Mouse (Mus musculus) spleen, adult 12 weeks (tissue): ENCODE data around the gene Itga8.

Experiments
- DNase-seq: peaks from one replicate; pipeline ENCODE4 v3.0.0; 2022; ENCODE audit warnings: low spot score

Itga8 gene

DNA sequence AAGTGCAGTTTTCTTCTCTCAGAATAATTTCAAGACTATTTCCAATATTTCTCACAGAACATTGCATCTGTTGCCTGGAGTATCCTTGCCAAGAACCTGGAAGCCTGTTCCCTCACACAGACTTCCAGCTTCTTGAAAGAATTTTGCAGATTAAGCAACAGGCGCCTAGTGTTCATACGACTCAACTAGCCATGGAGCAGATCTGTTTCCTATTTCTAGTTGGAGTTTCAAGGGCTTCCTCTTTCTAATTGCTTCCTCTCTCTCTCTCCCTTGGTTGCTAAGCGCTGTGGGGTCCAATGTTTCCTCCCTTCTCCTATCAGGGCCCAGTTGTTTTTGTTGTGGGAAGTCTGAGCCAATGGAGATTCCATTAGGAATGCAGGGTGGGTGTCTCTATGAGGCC lies 7.7 kb downstream of the Itga8 start:
- no peak for DNase-seq

- no peak for DNase-seq
These were observed 8.3 kb downstream of the Itga8 start for GRCm38 (mm10) chr2:12293458-12293857.

DNA sequence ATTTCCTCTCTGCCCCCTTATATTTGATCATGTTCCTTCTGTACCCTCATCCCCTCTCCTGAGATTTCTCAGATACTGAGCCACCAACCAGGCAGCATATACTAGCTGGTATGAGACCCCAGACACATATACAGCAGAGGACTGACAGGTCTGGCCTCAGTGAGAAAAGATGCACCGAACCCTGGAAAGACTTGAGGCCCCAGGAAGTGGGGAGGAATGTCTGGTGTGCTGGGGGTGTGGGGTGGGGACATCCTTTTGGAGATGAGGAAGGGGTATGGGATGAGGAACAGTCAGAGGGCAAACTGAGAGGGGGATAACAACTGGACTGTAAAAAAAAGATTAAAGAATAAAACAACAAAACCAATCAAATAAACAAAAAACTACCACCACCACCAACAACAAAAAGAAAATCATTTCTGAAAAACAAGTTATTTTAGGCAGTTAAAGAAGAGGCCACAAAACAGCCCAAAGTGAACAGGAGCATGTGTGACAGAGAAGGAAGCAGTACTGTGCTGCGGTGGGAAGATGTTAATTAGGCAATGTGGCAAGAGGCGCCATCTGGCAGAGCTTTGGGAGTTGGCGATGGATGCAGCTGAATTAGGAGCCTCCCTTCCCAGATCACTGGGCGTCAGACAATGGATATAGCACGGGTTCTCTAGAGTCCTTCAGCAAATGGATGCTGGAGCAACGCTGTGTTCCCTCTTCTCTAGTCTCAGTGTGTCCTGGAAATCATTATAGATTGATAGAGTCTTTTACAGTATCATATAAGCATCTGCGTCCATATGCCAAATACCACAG lies 9.5 kb downstream of the Itga8 start:
- DNase-seq = no peak

DNA sequence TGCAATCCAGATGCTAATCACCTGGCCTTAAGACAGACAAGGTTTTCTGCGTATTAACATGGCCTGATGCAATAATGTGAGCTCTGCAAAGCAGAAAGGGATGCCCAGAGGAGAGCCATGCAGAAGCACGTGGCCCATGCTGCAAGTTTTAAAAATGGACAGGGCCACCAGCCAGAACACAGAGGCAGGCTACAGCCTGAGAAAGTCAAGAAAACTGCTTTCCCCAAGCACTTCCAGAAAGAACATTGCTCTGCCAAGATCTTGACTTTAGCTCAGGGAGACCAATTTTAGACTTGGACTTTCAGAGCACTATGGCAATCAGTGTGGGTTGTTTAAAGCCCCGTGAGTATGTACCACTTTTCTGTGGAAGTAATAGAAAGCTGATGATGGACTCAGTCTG lies 11.5 kb downstream of the Itga8 start:
- no peak for DNase-seq

DNA sequence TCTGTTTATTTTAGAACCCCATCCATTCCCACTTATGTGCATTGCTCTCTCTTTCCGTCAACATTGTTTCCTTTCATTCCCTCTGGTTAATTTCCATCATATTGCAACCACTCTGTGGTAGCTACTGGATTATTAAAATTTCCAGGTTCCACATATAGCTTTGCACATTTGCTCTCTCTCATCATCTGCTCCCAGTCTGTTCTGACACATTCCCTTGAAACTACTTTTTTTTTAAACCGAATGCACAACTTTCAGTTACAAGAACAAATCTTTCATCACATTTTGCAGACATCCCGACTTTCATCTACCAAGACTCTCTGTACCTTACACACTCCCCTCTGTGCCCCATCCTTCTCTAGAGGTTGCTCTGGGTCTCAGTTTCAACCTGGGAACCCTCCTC lies 13.9 kb downstream of the Itga8 start:
- no peak for DNase-seq

DNA sequence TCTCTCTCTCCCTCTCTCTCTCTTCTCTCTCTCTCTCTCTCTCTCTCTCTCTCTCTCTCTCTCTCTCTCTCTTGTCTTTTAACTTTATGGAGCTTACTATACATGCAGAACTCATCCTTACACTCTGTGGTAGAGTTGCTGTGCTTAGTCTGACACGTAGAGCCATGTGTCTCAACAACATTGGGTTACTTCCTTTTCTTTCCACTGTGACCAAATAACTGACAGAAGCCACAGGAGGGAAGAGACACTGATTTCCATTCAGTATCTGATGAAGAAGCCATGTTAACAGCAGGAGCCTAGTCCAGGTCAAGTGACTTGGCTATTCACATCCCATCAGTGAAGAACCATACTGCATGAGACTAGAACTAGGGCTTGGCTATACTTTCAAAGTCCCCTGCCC lies 21.1 kb downstream of the Itga8 start:
- DNase-seq = no peak

DNA sequence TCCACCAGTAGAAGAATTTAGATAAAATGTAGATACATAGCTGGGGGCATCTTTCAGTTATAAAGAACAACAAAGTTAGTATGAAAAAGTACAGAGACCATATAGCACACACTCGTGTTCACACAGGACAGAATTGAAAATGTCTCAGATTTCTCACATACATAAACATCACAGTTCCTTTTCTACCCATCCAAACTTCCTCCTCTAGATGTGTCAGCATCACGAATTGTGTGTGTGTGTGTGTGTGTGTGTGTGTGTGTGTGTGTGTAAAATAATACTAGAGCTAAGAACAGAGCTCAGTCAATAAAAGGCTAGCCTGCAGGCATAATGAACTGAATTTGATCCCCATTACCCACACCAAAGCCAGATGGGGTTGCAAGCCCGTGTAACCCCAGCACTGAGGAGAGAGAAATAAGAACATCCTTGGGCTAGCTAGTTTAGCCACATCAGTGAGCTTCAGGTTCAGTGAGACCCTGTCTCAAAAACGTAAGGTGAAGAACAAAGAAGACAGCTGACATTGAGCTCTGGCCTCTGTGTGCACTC lies 22.6 kb downstream of the Itga8 start:
- DNase-seq = no peak

DNA sequence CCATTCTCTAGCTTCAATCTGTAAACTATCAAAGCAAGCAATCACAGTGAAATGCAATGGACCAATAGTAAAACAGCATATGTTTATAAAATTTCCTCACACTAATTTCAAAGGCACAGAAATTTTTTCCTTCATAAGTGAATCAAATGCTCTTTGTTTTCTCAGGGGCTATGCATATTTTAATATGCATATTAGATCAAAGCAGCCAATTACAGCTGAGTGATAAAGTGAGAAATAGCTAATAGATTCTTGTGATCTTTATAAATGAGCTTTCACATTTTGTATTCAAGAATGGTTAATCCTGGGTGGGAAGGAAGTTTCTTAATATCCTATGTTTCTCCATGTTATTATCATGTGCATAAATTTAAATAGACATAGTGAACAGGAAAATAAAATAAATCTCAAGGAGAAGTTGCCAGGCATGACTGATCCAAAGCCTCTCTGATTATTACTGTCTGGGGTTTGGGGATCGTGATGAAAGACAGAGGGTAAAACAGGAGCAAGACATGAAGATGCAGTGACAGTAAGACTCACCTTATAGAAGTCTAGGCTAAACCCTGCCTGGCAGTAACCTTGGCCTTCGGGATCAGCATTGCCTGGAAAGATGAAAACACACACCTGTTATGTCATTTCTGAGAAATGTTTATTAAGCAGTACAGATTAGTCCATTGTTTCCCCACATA lies 44.9 kb downstream of the Itga8 start:
- no peak for DNase-seq

- no peak for DNase-seq
These were observed 45.8 kb downstream of the Itga8 start for GRCm38 (mm10) chr2:12255901-12256300.

- no peak for DNase-seq
These were observed 66.4 kb downstream of the Itga8 start for GRCm38 (mm10) chr2:12235345-12235744.

GRCm38 (mm10) chr2:12229721-12230120 lies 72.0 kb downstream of the Itga8 start:
- DNase-seq = no peak

DNA sequence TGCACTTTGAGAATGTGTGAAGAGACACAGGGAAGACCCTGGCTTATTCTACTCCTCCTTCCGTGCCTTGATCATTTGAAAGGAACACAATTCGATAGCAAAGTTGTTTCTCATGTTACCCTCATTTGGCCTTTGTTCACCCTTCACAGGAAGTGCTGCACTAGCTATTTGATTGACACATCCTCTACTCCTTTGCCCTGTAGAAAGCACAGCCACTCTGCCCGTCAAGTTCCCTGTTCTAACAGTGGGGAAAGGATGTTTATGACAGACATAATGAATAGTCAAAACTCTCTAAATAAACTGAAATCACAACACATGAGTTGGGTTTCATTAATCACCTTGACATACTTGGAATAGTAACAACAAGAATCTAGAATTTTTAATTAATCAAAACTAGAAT lies 73.4 kb downstream of the Itga8 start:
- DNase-seq = no peak

DNA sequence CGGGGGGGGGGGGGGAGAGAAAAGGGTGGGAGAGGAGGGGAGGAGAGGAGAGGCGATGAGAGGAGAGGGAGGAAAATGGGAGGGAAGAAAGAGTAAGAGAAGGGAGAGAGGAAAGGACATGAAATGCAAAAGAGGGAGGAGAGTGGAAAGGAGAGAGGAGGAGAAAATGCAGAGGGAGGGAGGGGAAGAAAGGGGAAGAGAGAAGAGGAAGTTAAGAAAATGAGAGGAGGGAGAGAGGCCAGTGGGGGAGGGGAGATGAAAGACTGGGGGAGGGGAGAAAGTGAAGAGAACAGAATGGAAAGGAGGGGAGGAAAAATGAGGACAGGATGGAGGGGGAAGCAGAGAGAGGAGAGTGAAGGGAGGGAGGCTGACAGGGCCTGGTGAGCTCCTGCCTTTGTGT lies 74.5 kb downstream of the Itga8 start:
- DNase-seq = no peak

DNA sequence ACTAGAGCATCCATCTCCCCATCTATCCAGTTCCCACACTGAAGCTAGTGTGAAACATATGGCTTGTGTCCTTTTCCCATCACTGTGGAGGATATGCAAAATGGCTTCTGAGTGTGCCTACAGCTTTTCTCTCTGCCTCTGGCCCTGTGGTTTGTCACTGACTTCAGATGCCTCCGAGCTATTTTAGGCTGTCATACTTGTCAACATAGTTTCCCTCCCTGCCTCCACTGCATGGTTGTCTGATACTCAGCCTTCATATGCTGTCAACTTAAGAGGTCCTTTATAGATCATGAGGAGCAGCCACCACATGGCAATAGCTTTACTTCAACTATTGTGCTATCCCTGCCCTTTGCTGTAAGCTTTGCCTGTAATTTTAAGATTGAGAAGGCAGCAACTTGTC lies 75.4 kb downstream of the Itga8 start:
- no peak for DNase-seq

GRCm38 (mm10) chr2:12221671-12222070 lies 80.1 kb downstream of the Itga8 start:
- DNase-seq = no peak

GRCm38 (mm10) chr2:12213464-12213790 lies 88.3 kb downstream of the Itga8 start:
- DNase-seq = no peak

GRCm38 (mm10) chr2:12212662-12213463 lies 88.9 kb downstream of the Itga8 start:
- DNase-seq = no peak

GRCm38 (mm10) chr2:12208142-12208541 lies 93.6 kb downstream of the Itga8 start:
- DNase-seq = no peak

DNA sequence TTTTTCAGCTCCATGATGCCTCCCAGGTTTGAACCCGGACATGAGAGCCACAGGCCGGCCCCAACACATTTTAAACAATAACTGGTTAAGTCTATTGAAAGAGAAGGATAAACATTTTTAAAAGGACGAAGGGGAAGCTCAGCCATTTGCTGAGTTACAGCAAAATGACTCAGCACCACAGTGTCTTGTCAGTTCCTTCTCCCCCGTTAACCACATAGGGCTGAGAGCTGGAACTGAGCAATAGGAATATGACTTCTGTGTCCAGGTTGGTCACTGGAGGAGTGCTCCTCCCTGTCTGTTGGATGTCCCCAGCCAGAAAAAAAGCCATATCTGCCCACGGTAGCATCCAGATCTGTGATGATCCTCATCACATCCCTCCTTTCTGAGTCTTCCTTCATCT lies 95.4 kb downstream of the Itga8 start:
- DNase-seq = no peak

GRCm38 (mm10) chr2:12205875-12206274 lies 95.8 kb downstream of the Itga8 start:
- no peak for DNase-seq

DNA sequence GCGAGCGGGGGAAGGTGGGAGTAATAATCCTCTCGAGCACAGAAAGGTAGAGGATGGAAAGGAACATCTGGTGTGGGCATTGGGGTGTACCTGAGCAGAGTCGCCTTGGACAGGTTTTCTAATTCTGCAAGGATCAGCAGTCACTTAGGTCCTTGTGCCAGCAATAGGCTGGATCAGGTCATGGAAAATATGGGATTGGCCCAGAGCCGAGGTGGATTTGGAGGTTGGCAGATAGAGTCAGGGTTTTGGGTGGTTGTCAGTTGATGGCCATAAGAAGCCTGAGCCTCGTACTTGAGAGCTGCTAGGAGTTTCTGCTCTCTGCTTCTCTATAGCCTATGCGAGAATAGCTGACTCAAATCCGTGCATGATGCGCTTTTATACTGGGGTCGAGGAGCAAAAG lies 98.5 kb downstream of the Itga8 start:
- DNase-seq = no peak

GRCm38 (mm10) chr2:12198699-12199098 lies 103.0 kb downstream of the Itga8 start:
- DNase-seq = no peak

- no peak for DNase-seq
These were observed 103.5 kb downstream of the Itga8 start for GRCm38 (mm10) chr2:12198214-12198613.
